ENCODE assay signal across 10 mouse cellular contexts in the genomic region with DNA sequence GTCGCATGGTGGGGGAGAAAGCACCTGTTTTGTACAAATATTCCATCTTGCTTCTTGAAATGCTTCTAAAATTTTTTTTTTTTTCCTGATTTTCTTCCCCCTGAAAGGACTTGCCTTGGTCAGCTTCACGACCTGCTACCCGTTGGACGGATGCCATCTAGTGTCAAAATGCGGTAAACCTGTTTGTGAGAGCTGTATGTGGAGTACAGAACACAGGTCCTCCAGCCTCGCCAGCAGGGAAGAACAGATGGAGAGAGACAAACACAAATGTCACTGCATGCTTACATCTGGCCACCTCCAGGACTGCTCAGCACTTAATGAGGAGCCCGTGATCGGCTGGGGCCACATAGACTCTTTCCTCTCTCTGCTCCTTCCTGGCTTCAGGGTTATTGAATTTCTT. TPM values are rescaled to one million over a fixed set of nuclear protein-coding genes. Genes with fewer than 3 reads are reported as not detected.
DNase-seq lines count a peak whose midpoint lies in the region; ATAC-seq lines count a peak whose summit lies in the region.
"Had no signal": no experiment of that assay in that cellular context is flagged by ENCODE, and none has a peak within 500 bp of the region (broad histone marks: within the 10 kb centered on the region; RNA-seq: fewer than 3 reads in every experiment).

No protein-coding gene starts in this region.

- DNase-seq in kidney, adult 9 months: peak; percentile 34
- no peak for DNase-seq in kidney, adult 11 months
- peak; percentile 26 for DNase-seq in WW6 (ENCODE audit: low read depth, low spot score)
- DNase-seq in cerebellum, postnatal 14 days: peak; percentile 84 to 85
- DNase-seq in hindbrain, embryonic 14.5 days (ENCODE audit: low spot score): peak; percentile 79
- peak; percentile 77 to 85 for DNase-seq in left cerebral cortex, postnatal 25 days (ENCODE audit: low spot score in 2 of 2)
- DNase-seq in right cerebral cortex, postnatal 36 days (ENCODE audit: low spot score in 2 of 2): peak; percentile 51 to 53
- DNase-seq in thymus, postnatal 14 days: no peak

- no peaks in the 10 kb centered on the region for H3K36me3 ChIP-seq in hindbrain, embryonic 14.5 days (replicated peaks; ENCODE audit: control insufficient read depth, insufficient read depth)
- H3K36me3 ChIP-seq: embryonic facial prominence, embryonic 15.5 days had no signal

- no peaks in the 10 kb centered on the region for H3K9me3 ChIP-seq in hindbrain, embryonic 14.5 days (ENCODE audit: control insufficient read depth, low read length)
- H3K9me3 ChIP-seq: embryonic facial prominence, embryonic 15.5 days had no signal

- no peak overlapping the region for H3K27ac ChIP-seq in hindbrain, embryonic 14.5 days
- H3K27ac ChIP-seq: embryonic facial prominence, embryonic 15.5 days had no signal

- WGBS in hindbrain, embryonic 14.5 days: 27% methylated on average over 8 of the region's 8 CpGs

- H3K27me3 ChIP-seq in hindbrain, embryonic 14.5 days (ENCODE audit: control insufficient read depth, insufficient read depth, low read length): no peaks in the 10 kb centered on the region
- H3K27me3 ChIP-seq: embryonic facial prominence, embryonic 15.5 days had no signal

- H3K4me1 ChIP-seq in hindbrain, embryonic 14.5 days (replicated peaks; ENCODE audit: control insufficient read depth, insufficient read depth, low read length): no peaks in the 10 kb centered on the region
- H3K4me1 ChIP-seq: embryonic facial prominence, embryonic 15.5 days had no signal

- intact Hi-C loops in left cerebral cortex, postnatal 25 days (cut with DNase I): loop anchor here (5.0 kb wide), 1 partner anchor 90 kb away; no protein-coding TSS in a partner anchor

- H3K9ac ChIP-seq in hindbrain, embryonic 14.5 days: no peak overlapping the region
- H3K9ac ChIP-seq: embryonic facial prominence, embryonic 15.5 days had no signal

- H3K4me2 ChIP-seq in hindbrain, embryonic 14.5 days (replicated peaks): no peak overlapping the region
- H3K4me2 ChIP-seq: embryonic facial prominence, embryonic 15.5 days had no signal

- no peak for ATAC-seq in hindbrain, embryonic 14.5 days (ENCODE audit: low FRiP score)

- H3K4me3 ChIP-seq in hindbrain, embryonic 14.5 days (replicated peaks; ENCODE audit: low read length): no peak overlapping the region
- H3K4me3 ChIP-seq: embryonic facial prominence, embryonic 15.5 days; myocyte had no signal

RNA-seq across cellular contexts. Expression of gene Glp2r, which starts 1.6 kb away (rescaled TPM):
- polyA plus RNA-seq in hindbrain, embryonic 14.5 days (2014; fragmentation: Nextera tagmentation; extraction: Ambion mirVana): not detected in 2 replicates
- 1 to 10 TPM in 1 of 2 experiments, under 1 TPM in 1; 0.73 to 1.3 TPM for total RNA-seq in left cerebral cortex, postnatal 25 days (2021)
- polyA plus RNA-seq: myocyte had no signal

RNA-seq across cellular contexts. Expression of gene Gsg1l2, which starts 1.8 kb away (rescaled TPM):
- not detected in 2 replicates for polyA plus RNA-seq in hindbrain, embryonic 14.5 days (2014; fragmentation: Nextera tagmentation; extraction: Ambion mirVana)
- total RNA-seq in left cerebral cortex, postnatal 25 days (2021): not detected
- polyA plus RNA-seq: embryonic facial prominence, embryonic 15.5 days; myocyte had no signal

RNA-seq across cellular contexts. Expression of gene Dhrs7c, which starts 25.4 kb away (rescaled TPM):
- not detected in 2 replicates for polyA plus RNA-seq in hindbrain, embryonic 14.5 days (2014; fragmentation: Nextera tagmentation; extraction: Ambion mirVana)
- total RNA-seq in left cerebral cortex, postnatal 25 days (2021): under 1 TPM in 1 of 2 experiments, not detected in 1; 0.85 TPM

Comparison
In these comparisons a context has a peak if more than half of its experiments do, and no peak if none do; other contexts are left out.
1. DNase-seq: peak in kidney, adult 9 months (single experiment), WW6 (single experiment), cerebellum, postnatal 14 days (2 of 2), hindbrain, embryonic 14.5 days (single experiment), left cerebral cortex, postnatal 25 days (2 of 2) and right cerebral cortex, postnatal 36 days (2 of 2); none in kidney, adult 11 months (single experiment) and thymus, postnatal 14 days (single experiment).